Mouse (Mus musculus) bone marrow, adult 2 months (tissue): ENCODE results near the gene Agps. TPM values are rescaled to one million over a fixed set of nuclear protein-coding genes. Genes with fewer than 3 reads are reported as not detected.

ENCODE experiments used
- H3K27ac ChIP-seq: fragments of 200-500 bp; 2 replicates; pipeline ENCODE4 v1.5.1; 2012; ENCODE audit warnings: low read depth, mild to moderate bottlenecking, control low read depth, inconsistent platforms, low read length; ENCODE audit not compliant: control insufficient read depth, poor library complexity, insufficient read depth
- H3K4me1 ChIP-seq: fragments of 200-500 bp; 2 replicates; pipeline ENCODE4 v1.6.1; 2011; ENCODE audit warnings: low read length; ENCODE audit not compliant: control insufficient read depth, insufficient read depth
- H3K4me3 ChIP-seq: fragments of 200-500 bp; replicated peaks from 2 replicates; pipeline ENCODE3; 2011; ENCODE audit warnings: mild to moderate bottlenecking, low read depth, low read length, control low read depth; ENCODE audit not compliant: control insufficient read depth
- CTCF ChIP-seq: fragments of 200-500 bp; IDR thresholded peaks from 2 replicates; pipeline ENCODE4 v1.5.1; 2011; ENCODE audit warnings: low read length, control low read depth; ENCODE audit not compliant: control insufficient read depth, insufficient read depth
- POLR2A ChIP-seq: fragments of 200-500 bp; IDR thresholded peaks from 2 replicates; pipeline ENCODE4 v1.6.1; 2011; ENCODE audit warnings: low read depth, mild to moderate bottlenecking, control low read depth, low read length, borderline replicate concordance; ENCODE audit not compliant: control insufficient read depth
- WGBS: fragments of 180-500 bp; shearing (Covaris S2); methylation state at CpG from one replicate; pipeline ENCODE4 v1.1.7; 2018; 5-methylcytosine and 5-hydroxymethylcytosine counted together
- polyA plus RNA-seq: library from polyadenylated mRNA; stranded (reverse); fragments of >200 nt; gene quantifications from 2 replicates; pipeline ENCODE4 v1.2.4, GENCODE M21; 2011; ENCODE audit warnings: low replicate concordance; ENCODE audit not compliant: missing spikeins, insufficient read depth, insufficient read length

Agps gene
- polyA plus RNA-seq, 1 experiment = 14.3 TPM

- Histone ChIP-seq H3K27ac (no peak overlapping the region), H3K4me1 (no peaks in the 10 kb centered on the region; the same call in 1 of the 2 replicates), H3K4me3 (no peak overlapping the region)
- WGBS = 56% methylated on average over 6 of the region's 6 CpGs
- TF ChIP-seq CTCF = no peak
- no peak for TF ChIP-seq POLR2A
Measured at GRCm38 (mm10) chr2:75805767-75806166, 26.2 kb upstream of the Agps start.

DNA sequence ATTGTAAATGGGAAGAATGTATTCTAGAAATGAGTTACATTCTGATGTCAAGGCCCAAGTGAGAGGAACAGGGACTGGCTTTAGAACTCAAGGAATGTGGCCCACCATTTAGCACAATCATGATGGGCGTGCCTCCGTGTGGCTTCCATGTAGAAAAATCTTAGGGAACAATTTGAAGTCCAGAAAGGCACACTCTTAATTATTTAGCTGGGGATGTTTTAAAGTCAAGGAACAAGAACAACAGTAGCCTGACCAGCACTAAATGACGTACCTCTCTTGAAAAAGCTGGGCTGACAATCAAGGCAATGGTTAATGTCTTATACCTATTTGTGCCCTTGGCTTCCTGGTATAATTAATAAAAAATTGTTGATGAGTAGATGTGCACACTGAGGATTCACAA is 25.1 kb upstream of the Agps start:
- H3K4me3 ChIP-seq = no peak overlapping the region
- H3K27ac ChIP-seq = no peak overlapping the region
- 89% methylated on average over 3 of the region's 3 CpGs for WGBS
- TF ChIP-seq CTCF (no peak), POLR2A (no peak)
- no peaks in the 10 kb centered on the region; the same call in 1 of the 2 replicates for H3K4me1 ChIP-seq

- Histone ChIP-seq H3K4me3 (no peak overlapping the region), H3K27ac (no peak overlapping the region), H3K4me1 (no peaks in the 10 kb centered on the region; the same call in 1 of the 2 replicates)
- no peak for TF ChIP-seq POLR2A
- TF ChIP-seq CTCF = no peak
- 82% methylated on average over 5 of the region's 5 CpGs for WGBS
Measured at GRCm38 (mm10) chr2:75807460-75807859, 24.5 kb upstream of the Agps start.

- 74% methylated on average over 13 of the region's 13 CpGs for WGBS
- Histone ChIP-seq H3K27ac (no peak overlapping the region), H3K4me3 (no peak overlapping the region), H3K4me1 (peaks cover 3% of the 10 kb centered on the region)
- no peak for TF ChIP-seq CTCF
- no peak for TF ChIP-seq POLR2A
Measured at GRCm38 (mm10) chr2:75814880-75815279, 17.1 kb upstream of the Agps start.

DNA sequence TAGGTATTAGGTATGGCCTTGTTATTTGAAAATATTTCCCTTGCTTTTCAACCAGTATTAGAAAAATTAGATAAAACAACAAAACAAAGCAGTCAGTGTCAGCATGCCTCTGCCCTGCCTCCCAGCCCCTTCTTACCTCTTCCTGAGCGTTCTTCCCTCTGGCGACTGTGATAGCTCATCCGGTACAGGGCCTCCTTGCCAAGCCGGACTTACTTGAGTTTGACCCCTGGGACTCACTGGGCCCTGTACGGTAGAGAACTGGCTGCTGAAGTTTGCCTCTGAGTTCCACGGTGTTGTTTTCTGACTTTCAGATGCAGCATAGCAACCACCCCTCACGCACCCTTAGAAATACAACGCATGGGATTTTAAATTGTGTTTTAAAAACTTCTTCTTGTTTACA is 16.5 kb upstream of the Agps start:
- Histone ChIP-seq H3K4me3 (no peak overlapping the region), H3K4me1 (peaks cover 3% of the 10 kb centered on the region), H3K27ac (no peak overlapping the region)
- TF ChIP-seq CTCF (no peak), POLR2A (no peak)
- WGBS = 84% methylated on average over 8 of the region's 8 CpGs

DNA sequence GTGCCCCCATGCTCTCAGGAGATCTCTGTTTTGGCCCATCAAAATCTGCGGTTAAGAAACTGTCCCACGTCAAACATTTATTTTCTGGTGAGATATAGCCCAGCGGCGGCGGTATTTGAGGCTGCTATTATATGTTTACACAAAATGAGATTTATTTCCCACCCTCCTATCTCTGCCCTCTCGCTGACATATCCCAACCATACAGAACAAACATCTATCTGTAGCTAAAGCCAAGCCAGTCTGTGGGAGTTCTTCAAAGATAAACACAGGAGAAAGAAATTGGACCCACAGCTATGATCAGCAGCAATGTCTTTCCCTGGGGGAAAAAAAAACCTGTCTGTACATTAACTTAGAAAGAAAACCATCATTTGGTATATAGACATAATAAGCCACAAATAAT is 15.3 kb upstream of the Agps start:
- Histone ChIP-seq H3K4me3 (no peak overlapping the region), H3K27ac (no peak overlapping the region), H3K4me1 (peaks cover 3% of the 10 kb centered on the region)
- WGBS = 78% methylated on average over 6 of the region's 6 CpGs
- TF ChIP-seq CTCF (no peak), POLR2A (no peak)

- 49% methylated on average over 7 of the region's 7 CpGs for WGBS
- peak overlapping the region; percentile 91 for H3K27ac ChIP-seq
- H3K4me1 ChIP-seq = peaks cover 3% of the 10 kb centered on the region
- no peak overlapping the region for H3K4me3 ChIP-seq
- TF ChIP-seq POLR2A = no peak
- TF ChIP-seq CTCF = no peak
Measured at GRCm38 (mm10) chr2:75818719-75819118, 13.3 kb upstream of the Agps start.

- no peak overlapping the region for H3K27ac ChIP-seq
Measured at GRCm38 (mm10) chr2:75819796-75820195, 12.2 kb upstream of the Agps start.

More at GRCm38 (mm10) chr2:75819796-75820195, 12.2 kb upstream of the Agps start:
- whole genome bisulfite sequencing = 78% methylated on average over 3 of the region's 3 CpGs
- TF ChIP-seq CTCF = no peak
- TF ChIP-seq POLR2A = no peak
- H3K4me3 ChIP-seq = no peak overlapping the region
- H3K4me1 ChIP-seq = peaks cover 3% of the 10 kb centered on the region
